Mouse (Mus musculus): ENCODE results near the gene S100a6. TPM values are rescaled to one million over a fixed set of nuclear protein-coding genes. Genes with fewer than 3 reads are reported as not detected.

S100a6 gene
- polyA plus RNA-seq (2012; rRNA removed) (92.4 and 108 TPM in 2 replicates), polyA plus RNA-seq (2014; fragmentation: Nextera tagmentation; extraction: Ambion mirVana) (203 and 233 TPM in 2 replicates)

DNA sequence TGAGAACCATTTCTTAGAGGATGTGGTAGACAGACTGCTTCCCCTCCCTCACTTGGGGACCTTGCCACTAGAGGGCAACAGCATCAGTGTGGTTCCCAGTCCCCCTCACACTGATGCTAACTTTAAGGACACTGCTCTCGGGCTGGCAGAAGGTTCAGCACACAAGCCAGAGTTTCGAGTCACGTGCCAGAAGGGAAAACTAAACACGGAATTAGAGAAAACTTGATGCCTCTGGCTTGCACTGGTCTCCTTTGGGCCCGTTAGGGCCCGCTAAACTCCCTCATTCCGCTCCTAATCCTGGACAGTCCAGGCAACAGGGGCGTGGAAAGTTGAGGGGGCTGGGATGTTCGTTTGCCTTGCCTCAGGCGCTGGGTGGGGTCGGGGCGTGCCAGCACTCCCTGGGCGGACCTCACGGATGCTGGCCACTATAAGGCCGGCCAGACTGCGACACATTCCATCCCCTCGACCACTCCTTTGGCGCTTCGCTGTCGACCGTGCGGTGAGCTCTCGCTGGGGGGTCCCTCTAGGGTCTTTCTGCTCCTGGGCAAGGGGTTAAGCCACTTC is at the start of gene S100a6:
TSS of gene S100a6 (plus strand) at position 155 of the 564 bp plus-strand sequence.
- WGBS: 2% methylated on average over 23 of the region's 23 CpGs
- H3K4me2 ChIP-seq (replicated peaks; ENCODE audit: low read depth, low read length, severe bottlenecking): peak within 1 kb of the TSS; percentile 57
- H3K27me3 ChIP-seq (ENCODE audit: control insufficient read depth, insufficient read depth, low read length): no peaks in the 10 kb centered on the region
- H3K4me1 ChIP-seq (ENCODE audit: control insufficient read depth, insufficient read depth, low read length): peaks cover 24% of the 10 kb centered on the region; the same call in 1 of the 2 replicates
- no peaks in the 10 kb centered on the region for H3K36me3 ChIP-seq (ENCODE audit: control insufficient read depth, insufficient read depth, low read length)
- peak within 1 kb of the TSS; percentile 31 for H3K4me3 ChIP-seq (replicated peaks; ENCODE audit: low read length)
- H3K9me3 ChIP-seq (ENCODE audit: control insufficient read depth, low read length): no peaks in the 10 kb centered on the region
- peak within 1 kb of the TSS; percentile 56 for H3K9ac ChIP-seq (ENCODE audit: low read depth, low read length, severe bottlenecking)
- ATAC-seq (ENCODE audit: low FRiP score, low read depth): peak; percentile 78
- peak; percentile 75 for DNase-seq (ENCODE audit: low spot score)
- TF ChIP-seq POLR2A (IDR thresholded peaks at IDR 0.05; ENCODE audit: borderline replicate concordance, extremely low read depth, insufficient read depth, insufficient read length): no peak
- no peak within 1 kb of the TSS for H3K27ac ChIP-seq (replicated peaks; ENCODE audit: low read depth, low read length)

DNA sequence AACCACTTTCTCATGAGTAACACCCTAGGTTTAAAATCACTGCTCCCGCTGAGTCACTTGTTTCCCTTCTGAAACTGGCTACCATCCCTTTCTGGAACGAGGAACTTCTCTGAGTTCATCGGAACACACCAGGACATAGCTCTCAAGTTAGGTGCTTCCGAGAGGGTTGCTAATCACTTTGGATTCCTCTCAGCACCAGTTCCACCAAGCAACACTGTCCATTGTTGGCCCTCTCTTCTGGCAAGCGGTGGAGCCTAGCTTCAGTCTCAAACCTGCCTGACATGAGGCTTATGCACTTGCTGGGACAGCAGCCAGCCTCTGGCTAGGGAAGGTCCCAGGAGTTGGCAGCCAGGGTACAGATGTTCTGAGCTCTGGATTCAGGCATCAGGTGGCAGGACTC is 38.0 kb upstream of the S100a6 start:
- Histone ChIP-seq H3K4me2 (replicated peaks; ENCODE audit: low read depth, low read length, severe bottlenecking) (no peak overlapping the region), H3K36me3 (ENCODE audit: control insufficient read depth, insufficient read depth, low read length) (no peaks in the 10 kb centered on the region), H3K4me3 (replicated peaks; ENCODE audit: low read length) (no peak overlapping the region), H3K27ac (replicated peaks; ENCODE audit: low read depth, low read length) (no peak overlapping the region), H3K9me3 (ENCODE audit: control insufficient read depth, low read length) (no peaks in the 10 kb centered on the region), H3K27me3 (ENCODE audit: control insufficient read depth, insufficient read depth, low read length) (no peaks in the 10 kb centered on the region), H3K9ac (ENCODE audit: low read depth, low read length, severe bottlenecking) (no peak overlapping the region), H3K4me1 (ENCODE audit: control insufficient read depth, insufficient read depth, low read length) (peaks cover 4% of the 10 kb centered on the region; the same call in 1 of the 2 replicates)
- WGBS: 85% methylated on average over 5 of the region's 5 CpGs
- DNase-seq (ENCODE audit: low spot score) (no peak), ATAC-seq (ENCODE audit: low FRiP score, low read depth) (no peak)
- TF ChIP-seq POLR2A (IDR thresholded peaks at IDR 0.05; ENCODE audit: borderline replicate concordance, extremely low read depth, insufficient read depth, insufficient read length): no peak

DNA sequence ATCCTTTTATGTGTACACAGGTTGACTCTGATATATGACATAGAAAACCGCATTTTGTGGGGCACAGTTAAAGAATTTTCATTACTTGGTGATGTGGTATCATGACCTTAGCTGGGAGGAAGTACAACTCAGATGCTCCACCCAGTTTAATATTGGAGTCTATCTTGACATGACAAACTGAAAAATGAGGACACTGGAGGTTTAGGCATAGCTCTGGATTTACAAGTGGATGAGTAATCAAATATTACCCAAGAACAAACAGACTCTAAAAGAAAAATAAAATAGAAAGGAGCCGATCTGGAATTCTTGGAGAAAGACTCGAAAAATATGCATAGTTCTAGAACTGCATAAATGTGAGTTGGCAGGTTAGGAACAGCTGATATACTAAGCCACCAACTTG is 37.4 kb upstream of the S100a6 start:
- ATAC-seq (ENCODE audit: low FRiP score, low read depth) (no peak), DNase-seq (ENCODE audit: low spot score) (no peak)
- Histone ChIP-seq H3K36me3 (ENCODE audit: control insufficient read depth, insufficient read depth, low read length) (no peaks in the 10 kb centered on the region), H3K9me3 (ENCODE audit: control insufficient read depth, low read length) (no peaks in the 10 kb centered on the region), H3K4me2 (replicated peaks; ENCODE audit: low read depth, low read length, severe bottlenecking) (no peak overlapping the region), H3K9ac (ENCODE audit: low read depth, low read length, severe bottlenecking) (no peak overlapping the region), H3K27me3 (ENCODE audit: control insufficient read depth, insufficient read depth, low read length) (no peaks in the 10 kb centered on the region), H3K4me3 (replicated peaks; ENCODE audit: low read length) (no peak overlapping the region), H3K27ac (replicated peaks; ENCODE audit: low read depth, low read length) (no peak overlapping the region), H3K4me1 (ENCODE audit: control insufficient read depth, insufficient read depth, low read length) (peaks cover 4% of the 10 kb centered on the region; the same call in 1 of the 2 replicates)
- 83% methylated on average over 3 of the region's 3 CpGs for WGBS
- TF ChIP-seq POLR2A (IDR thresholded peaks at IDR 0.05; ENCODE audit: borderline replicate concordance, extremely low read depth, insufficient read depth, insufficient read length): no peak

DNA sequence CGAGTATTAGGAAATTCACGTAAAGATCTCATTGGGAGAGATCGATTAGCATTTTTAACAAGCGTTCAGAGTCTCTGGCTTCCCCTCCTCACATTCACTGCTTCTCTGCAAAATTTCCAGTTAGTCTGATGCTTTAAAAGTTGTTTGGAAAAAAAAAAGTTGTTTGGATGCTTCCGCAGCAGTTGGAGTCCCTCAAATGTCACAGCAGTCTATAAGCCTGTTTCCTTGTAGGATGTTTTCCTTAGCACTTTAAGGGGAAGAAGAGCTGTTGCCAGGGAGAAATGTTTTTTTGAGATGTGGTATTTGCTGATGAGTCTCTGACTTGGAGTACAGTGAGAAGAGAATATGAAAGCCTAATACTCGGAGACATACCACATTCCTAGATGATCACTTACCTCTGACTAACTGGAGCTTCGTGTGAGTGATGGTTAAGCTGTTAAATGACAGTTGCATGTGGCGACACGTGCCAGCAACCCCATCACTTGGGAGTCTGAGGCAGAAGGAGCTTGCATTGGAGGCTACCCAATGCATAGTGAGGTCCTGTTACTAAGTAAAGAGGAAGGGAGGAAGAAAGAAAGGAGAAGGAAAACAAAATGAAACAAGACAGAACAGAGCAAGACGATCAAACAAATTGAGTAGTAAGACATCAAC is 36.2 kb upstream of the S100a6 start:
- Histone ChIP-seq H3K4me2 (replicated peaks; ENCODE audit: low read depth, low read length, severe bottlenecking) (no peak overlapping the region), H3K4me3 (replicated peaks; ENCODE audit: low read length) (no peak overlapping the region), H3K9me3 (ENCODE audit: control insufficient read depth, low read length) (no peaks in the 10 kb centered on the region), H3K9ac (ENCODE audit: low read depth, low read length, severe bottlenecking) (no peak overlapping the region), H3K27ac (replicated peaks; ENCODE audit: low read depth, low read length) (no peak overlapping the region), H3K4me1 (ENCODE audit: control insufficient read depth, insufficient read depth, low read length) (peaks cover 4% of the 10 kb centered on the region; the same call in 1 of the 2 replicates), H3K27me3 (ENCODE audit: control insufficient read depth, insufficient read depth, low read length) (no peaks in the 10 kb centered on the region), H3K36me3 (ENCODE audit: control insufficient read depth, insufficient read depth, low read length) (no peaks in the 10 kb centered on the region)
- ATAC-seq (ENCODE audit: low FRiP score, low read depth) (no peak), DNase-seq (ENCODE audit: low spot score) (no peak)
- TF ChIP-seq POLR2A (IDR thresholded peaks at IDR 0.05; ENCODE audit: borderline replicate concordance, extremely low read depth, insufficient read depth, insufficient read length): no peak
- WGBS: 70% methylated on average over 10 of the region's 10 CpGs

DNA sequence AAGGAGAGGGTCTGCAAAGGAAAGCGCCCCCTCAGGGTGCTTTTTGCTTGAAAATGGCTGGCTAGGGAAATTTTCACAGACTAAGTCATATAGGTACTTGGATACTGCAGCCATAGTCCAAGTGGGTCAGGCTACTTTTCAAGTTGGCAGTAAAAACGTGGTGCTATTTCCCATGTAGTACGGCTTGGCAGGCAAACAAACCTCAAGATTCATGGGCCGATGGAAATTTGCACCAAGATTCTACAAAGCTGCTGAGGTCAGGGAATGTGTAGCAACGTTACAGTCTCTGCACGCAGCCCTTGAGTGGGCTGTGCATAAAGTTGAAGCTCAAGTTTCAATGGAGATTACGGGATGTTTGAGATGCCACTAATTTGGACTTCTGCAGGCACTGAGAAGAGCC is 33.2 kb upstream of the S100a6 start:
- no peaks in the 10 kb centered on the region for H3K27me3 ChIP-seq (ENCODE audit: control insufficient read depth, insufficient read depth, low read length)
- 47% methylated on average over 7 of the region's 7 CpGs for WGBS
- ATAC-seq (ENCODE audit: low FRiP score, low read depth) (no peak), DNase-seq (ENCODE audit: low spot score) (peak; percentile 42)
- no peaks in the 10 kb centered on the region for H3K9me3 ChIP-seq (ENCODE audit: control insufficient read depth, low read length)
- TF ChIP-seq POLR2A (IDR thresholded peaks at IDR 0.05; ENCODE audit: borderline replicate concordance, extremely low read depth, insufficient read depth, insufficient read length): no peak
- H3K27ac ChIP-seq (replicated peaks; ENCODE audit: low read depth, low read length): no peak overlapping the region
- H3K4me2 ChIP-seq (replicated peaks; ENCODE audit: low read depth, low read length, severe bottlenecking): no peak overlapping the region
- H3K4me1 ChIP-seq (ENCODE audit: control insufficient read depth, insufficient read depth, low read length): peaks cover 4% of the 10 kb centered on the region; the same call in 1 of the 2 replicates
- H3K4me3 ChIP-seq (replicated peaks; ENCODE audit: low read length): no peak overlapping the region
- no peak overlapping the region for H3K9ac ChIP-seq (ENCODE audit: low read depth, low read length, severe bottlenecking)
- no peaks in the 10 kb centered on the region for H3K36me3 ChIP-seq (ENCODE audit: control insufficient read depth, insufficient read depth, low read length)

Data from limb, embryonic 14.5 days (tissue).